Mouse (Mus musculus): ENCODE measurements around the gene Gm11756. TPM values are rescaled to one million over a fixed set of nuclear protein-coding genes. Genes with fewer than 3 reads are reported as not detected.
"Not testable (repeated sequence)": the region's sequence is repeated elsewhere in the genome, so short reads cannot be mapped to it uniquely, and the experiment has no call there.

The Gm11756 gene
- not detected in 2 replicates for polyA plus RNA-seq (2015; fragmentation: Nextera tagmentation; extraction: Ambion mirVana)

GRCm38 (mm10) chr4:73920660-73921059 is at the start of gene Gm11756:
Gene Gm11756, minus strand, starts transcription at chr4:73920760.
- H3K27me3 ChIP-seq; H3K4me1 ChIP-seq; H3K9me3 ChIP-seq; H3K4me3 ChIP-seq; H3K27ac ChIP-seq; ATAC-seq (ENCODE audit: borderline replicate concordance, extremely low read depth, low FRiP score, low TSS enrichment); H3K36me3 ChIP-seq; H3K9ac ChIP-seq; H3K4me2 ChIP-seq: not testable (repeated sequence)
- WGBS = 78% methylated on average over 6 of the region's 6 CpGs

GRCm38 (mm10) chr4:73950375-73950896 is 29.9 kb upstream of the Gm11756 start, which contains the start of gene 2310002L09Rik:
Gene 2310002L09Rik, minus strand, starts transcription at chr4:73950846.
- 79% methylated on average over 8 of the region's 8 CpGs for WGBS
- no peak for ATAC-seq (ENCODE audit: borderline replicate concordance, extremely low read depth, low FRiP score, low TSS enrichment)

DNA sequence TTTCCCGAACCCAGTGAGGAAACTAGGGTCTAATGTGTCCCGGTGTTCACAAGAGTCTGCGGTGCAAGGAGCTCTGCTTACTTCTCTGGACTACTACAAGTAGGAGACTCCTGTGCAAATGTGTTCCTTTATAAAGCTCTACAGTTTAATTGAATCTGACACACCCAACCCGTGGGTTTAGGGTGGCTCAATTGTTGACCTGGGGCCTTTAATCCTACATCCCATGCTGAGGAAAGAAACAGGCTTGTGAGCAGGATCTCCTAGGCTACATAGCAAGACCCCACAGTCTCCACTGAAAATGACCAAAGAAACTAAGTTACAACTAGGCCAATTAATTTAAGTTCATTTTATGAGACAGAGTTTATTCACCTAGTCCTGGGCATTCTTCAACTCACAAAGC is 14.7 kb downstream of the Gm11756 start, which contains the start of gene Gm13871:
Gene Gm13871, minus strand, starts transcription at position 101 of the 400 bp plus-strand sequence.
- ATAC-seq (ENCODE audit: borderline replicate concordance, extremely low read depth, low FRiP score, low TSS enrichment); H3K4me1 ChIP-seq; H3K9ac ChIP-seq; H3K9me3 ChIP-seq; H3K36me3 ChIP-seq; H3K27me3 ChIP-seq; H3K4me2 ChIP-seq; H3K4me3 ChIP-seq; H3K27ac ChIP-seq: not testable (repeated sequence)
- WGBS = no CpG with 5 or more reads among the region's 4 CpGs

More at GRCm38 (mm10) chr4:73950375-73950896, 29.9 kb upstream of the Gm11756 start, which contains the start of gene 2310002L09Rik:
- Histone ChIP-seq H3K9ac (no peak within 1 kb of the TSS), H3K27me3 (no peaks in the 10 kb centered on the region), H3K4me3 (no peak within 1 kb of the TSS), H3K4me2 (no peak within 1 kb of the TSS), H3K36me3 (no peaks in the 10 kb centered on the region), H3K27ac (no peak within 1 kb of the TSS), H3K4me1 (no peaks in the 10 kb centered on the region), H3K9me3 (no peaks in the 10 kb centered on the region)

- H3K27ac ChIP-seq; H3K9me3 ChIP-seq; H3K4me3 ChIP-seq; ATAC-seq (ENCODE audit: borderline replicate concordance, extremely low read depth, low FRiP score, low TSS enrichment); H3K36me3 ChIP-seq; H3K4me1 ChIP-seq; H3K4me2 ChIP-seq; H3K9ac ChIP-seq; H3K27me3 ChIP-seq: not testable (repeated sequence)
- WGBS = no CpG with 5 or more reads among the region's 4 CpGs
These were observed 29.5 kb downstream of the Gm11756 start, which contains the start of gene Gm11757 for GRCm38 (mm10) chr4:73891012-73891411. Gene Gm11757, minus strand, starts transcription at chr4:73891112.

DNA sequence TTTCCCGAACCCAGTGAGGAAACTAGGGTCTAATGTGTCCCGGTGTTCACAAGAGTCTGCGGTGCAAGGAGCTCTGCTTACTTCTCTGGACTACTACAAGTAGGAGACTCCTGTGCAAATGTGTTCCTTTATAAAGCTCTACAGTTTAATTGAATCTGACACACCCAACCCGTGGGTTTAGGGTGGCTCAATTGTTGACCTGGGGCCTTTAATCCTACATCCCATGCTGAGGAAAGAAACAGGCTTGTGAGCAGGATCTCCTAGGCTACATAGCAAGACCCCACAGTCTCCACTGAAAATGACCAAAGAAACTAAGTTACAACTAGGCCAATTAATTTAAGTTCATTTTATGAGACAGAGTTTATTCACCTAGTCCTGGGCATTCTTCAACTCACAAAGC is 44.4 kb downstream of the Gm11756 start, which contains the start of gene Gm11758:
Gene Gm11758, minus strand, starts transcription at position 101 of the 400 bp plus-strand sequence.
- H3K27ac ChIP-seq; H3K4me1 ChIP-seq; H3K4me2 ChIP-seq; H3K27me3 ChIP-seq; H3K36me3 ChIP-seq; H3K4me3 ChIP-seq; H3K9ac ChIP-seq; H3K9me3 ChIP-seq; ATAC-seq (ENCODE audit: borderline replicate concordance, extremely low read depth, low FRiP score, low TSS enrichment): not testable (repeated sequence)
- no CpG with 5 or more reads among the region's 4 CpGs for WGBS

Other genes with a start within 250 kb of the Gm11756 start
- gene Gm428, start 237.2 kb downstream of the Gm11756 start, polyA plus RNA-seq (2015; fragmentation: Nextera tagmentation; extraction: Ambion mirVana) = not detected in 2 replicates
- 4.1 and 4.4 TPM in 2 replicates for gene Rasef, start 129.8 kb downstream of the Gm11756 start, polyA plus RNA-seq (2015; fragmentation: Nextera tagmentation; extraction: Ambion mirVana)
- not detected in 2 replicates for gene Gm11758, start 44.5 kb downstream of the Gm11756 start, polyA plus RNA-seq (2015; fragmentation: Nextera tagmentation; extraction: Ambion mirVana)
- gene Gm11757, start 29.6 kb downstream of the Gm11756 start, polyA plus RNA-seq (2015; fragmentation: Nextera tagmentation; extraction: Ambion mirVana) = not detected in 2 replicates
- gene Gm13871, start 14.8 kb downstream of the Gm11756 start, polyA plus RNA-seq (2015; fragmentation: Nextera tagmentation; extraction: Ambion mirVana) = not detected in 2 replicates
- gene 2310002L09Rik, start 30.1 kb upstream of the Gm11756 start, polyA plus RNA-seq (2015; fragmentation: Nextera tagmentation; extraction: Ambion mirVana) = not detected in 2 replicates
- gene Frmd3, start 92.7 kb upstream of the Gm11756 start, polyA plus RNA-seq (2015; fragmentation: Nextera tagmentation; extraction: Ambion mirVana) = 0.77 and 0.83 TPM in 2 replicates

Data from lung, embryonic 15.5 days (tissue).